Mouse (Mus musculus) G1E (cell line): ENCODE data around the gene Rfx8.

ENCODE experiments used
- CTCF ChIP-seq: IDR thresholded peaks from 2 replicates; pipeline ENCODE4 v1.5.1; 2012; ENCODE audit warnings: low read depth, low read length, inconsistent platforms, mixed read lengths
- GATA1 ChIP-seq: IDR thresholded peaks from 2 replicates; pipeline ENCODE4 v1.6.1; 2012; ENCODE audit warnings: borderline replicate concordance, low read length, inconsistent platforms, mixed read lengths
- TAL1 ChIP-seq: conservative IDR thresholded peaks from 2 replicates; pipeline ENCODE4 v1.6.1; 2012; ENCODE audit warnings: low read depth, low read length, inconsistent platforms, mixed read lengths

DNA sequence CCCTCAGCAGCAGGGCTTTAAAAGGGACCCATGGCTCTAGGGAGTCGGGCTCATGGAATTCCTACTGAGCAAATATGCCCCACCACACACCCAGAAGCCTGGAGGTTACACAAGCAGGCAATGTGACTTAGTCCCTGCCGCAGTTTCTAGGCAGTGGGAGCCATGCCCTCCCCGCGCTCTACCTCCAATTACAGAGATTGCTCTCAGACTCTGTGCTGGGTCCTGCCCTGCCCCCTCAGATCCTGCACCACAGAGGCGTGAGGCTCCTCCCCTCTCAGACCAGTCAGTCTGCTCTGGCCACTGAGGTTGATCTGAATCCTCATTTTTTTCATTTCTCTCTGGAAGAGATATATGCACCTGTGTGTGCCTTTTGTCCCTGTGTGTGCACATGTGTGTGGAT, 84.1 kb downstream of the Rfx8 start:
- TF ChIP-seq CTCF (no peak), TAL1 (no peak), GATA1 (no peak)
